Mouse (Mus musculus): ENCODE measurements at regions not wholly inside any gene's neighbourhood (a gene's known extent, or its start where the extent isn't known, plus 50 kb on each side); places are given as distances from the start of the nearest gene placed in this dataset.

GRCm38 (mm10) chr7:37343691-37344233, 429.7 kb downstream of the Zfp536 start:
- no peak for DNase-seq

GRCm38 (mm10) chr7:37346041-37346440, 427.4 kb downstream of the Zfp536 start:
- no peak for DNase-seq

GRCm38 (mm10) chr7:37357647-37358395, 415.6 kb downstream of the Zfp536 start:
- peak; percentile 95 for DNase-seq

- DNase-seq: no peak
Measured at GRCm38 (mm10) chr7:37358492-37358891, 414.9 kb downstream of the Zfp536 start.

- peak; percentile 82 for DNase-seq
Measured at GRCm38 (mm10) chr7:37359473-37359872, 414.0 kb downstream of the Zfp536 start.

GRCm38 (mm10) chr7:37360171-37360570, 413.3 kb downstream of the Zfp536 start:
- peak; percentile 85 for DNase-seq

GRCm38 (mm10) chr7:37361802-37362441, 411.5 kb downstream of the Zfp536 start:
- peak; percentile 95 for DNase-seq

- no peak for DNase-seq
Measured at GRCm38 (mm10) chr7:37362879-37363278, 410.6 kb downstream of the Zfp536 start.

GRCm38 (mm10) chr7:37363629-37364175, 409.7 kb downstream of the Zfp536 start:
- DNase-seq: peak; percentile 83

- DNase-seq: no peak
Measured at GRCm38 (mm10) chr7:37364221-37364620, 409.2 kb downstream of the Zfp536 start.

- no peak for DNase-seq
Measured at GRCm38 (mm10) chr7:37366006-37366405, 407.4 kb downstream of the Zfp536 start.

GRCm38 (mm10) chr7:37369698-37370097, 403.7 kb downstream of the Zfp536 start:
- no peak for DNase-seq

GRCm38 (mm10) chr7:37373864-37374263, 399.6 kb downstream of the Zfp536 start:
- peak; percentile 92 for DNase-seq

- DNase-seq: no peak
Measured at GRCm38 (mm10) chr7:37375044-37375443, 398.4 kb downstream of the Zfp536 start.

GRCm38 (mm10) chr7:37375591-37375990, 397.9 kb downstream of the Zfp536 start:
- DNase-seq: no peak

GRCm38 (mm10) chr7:37376207-37376606, 397.2 kb downstream of the Zfp536 start:
- DNase-seq: no peak

GRCm38 (mm10) chr7:37377889-37378521, 395.4 kb downstream of the Zfp536 start:
- no peak for DNase-seq

GRCm38 (mm10) chr7:37387871-37388270, 385.6 kb downstream of the Zfp536 start:
- DNase-seq: no peak

- DNase-seq: no peak
Measured at GRCm38 (mm10) chr7:37388843-37389702, 384.4 kb downstream of the Zfp536 start.

GRCm38 (mm10) chr7:37389703-37390087, 383.7 kb downstream of the Zfp536 start:
- DNase-seq: no peak

GRCm38 (mm10) chr7:37390271-37390670, 383.2 kb downstream of the Zfp536 start:
- no peak for DNase-seq

- no peak for DNase-seq
Measured at GRCm38 (mm10) chr7:37392122-37392521, 381.3 kb downstream of the Zfp536 start.
